Mouse (Mus musculus): ENCODE measurements around the gene 9430038I01Rik. TPM values are rescaled to one million over a fixed set of nuclear protein-coding genes. Genes with fewer than 3 reads are reported as not detected.

9430038I01Rik gene
- polyA plus RNA-seq, 1 experiment from 2014 or later = 28.3 TPM

DNA sequence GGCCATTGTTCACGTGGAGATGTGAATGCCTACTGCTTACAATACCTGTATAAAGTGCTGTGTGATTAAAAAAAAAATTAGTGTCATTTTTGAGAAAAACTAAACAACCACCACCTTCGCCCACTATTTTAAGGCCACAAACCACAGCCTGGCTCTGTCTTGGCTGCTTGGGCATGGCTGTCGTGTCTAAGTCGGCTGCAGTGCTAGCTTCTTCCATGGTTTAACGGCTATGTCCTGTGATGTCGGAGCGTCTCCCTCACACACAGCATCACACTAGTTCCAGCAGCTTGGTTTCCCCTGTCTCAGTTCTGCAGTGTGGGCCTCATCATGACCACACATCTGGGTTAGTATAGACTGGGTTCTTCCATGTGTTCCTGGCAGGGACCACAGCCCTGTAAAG is 35.6 kb downstream of the 9430038I01Rik start:
- H3K27ac ChIP-seq (ENCODE audit: low read depth, low read length) = no peak overlapping the region
- 92% methylated on average over 7 of the region's 7 CpGs for WGBS
- no peak overlapping the region for H3K9ac ChIP-seq (ENCODE audit: low read depth, low read length)
- H3K36me3 ChIP-seq (ENCODE audit: control insufficient read depth, insufficient read depth) = peaks cover 2% of the 10 kb centered on the region
- H3K4me2 ChIP-seq (replicated peaks; ENCODE audit: low read depth) = no peak overlapping the region
- ATAC-seq = no peak
- no peaks in the 10 kb centered on the region for H3K4me1 ChIP-seq (replicated peaks; ENCODE audit: control insufficient read depth, insufficient read depth, low read length)
- H3K4me3 ChIP-seq (ENCODE audit: low read depth, low read length) = no peak overlapping the region
- no peak for TF ChIP-seq CTCF (IDR thresholded peaks at IDR 0.05; ENCODE audit: low read depth)
- no peaks in the 10 kb centered on the region for H3K9me3 ChIP-seq (ENCODE audit: control insufficient read depth)
- no peaks in the 10 kb centered on the region for H3K27me3 ChIP-seq (replicated peaks; ENCODE audit: control insufficient read depth, insufficient read depth, low read length)

DNA sequence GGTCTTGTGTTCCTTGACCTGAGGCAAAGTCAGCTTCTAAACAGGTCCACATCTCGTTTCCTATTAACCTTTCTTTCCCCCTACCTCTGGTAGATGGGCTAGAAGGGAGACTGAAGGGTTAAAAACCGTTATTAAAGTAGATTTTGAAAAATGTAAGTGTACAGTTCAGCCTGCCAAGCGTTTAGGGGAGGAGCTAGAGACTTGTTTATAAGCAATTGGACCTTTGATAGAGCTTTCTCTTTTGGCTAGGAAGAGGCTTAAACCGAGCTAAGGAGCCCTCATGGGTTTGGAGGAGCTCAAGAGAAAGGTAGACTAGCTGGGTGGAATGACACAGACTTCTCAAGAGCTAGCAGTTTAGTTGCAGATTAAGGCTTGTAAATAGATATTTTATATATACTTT is 38.8 kb downstream of the 9430038I01Rik start:
- H3K27ac ChIP-seq (ENCODE audit: low read depth, low read length) = no peak overlapping the region
- no peak for TF ChIP-seq CTCF (IDR thresholded peaks at IDR 0.05; ENCODE audit: low read depth)
- no peaks in the 10 kb centered on the region for H3K4me1 ChIP-seq (replicated peaks; ENCODE audit: control insufficient read depth, insufficient read depth, low read length)
- ATAC-seq = no peak
- H3K4me2 ChIP-seq (replicated peaks; ENCODE audit: low read depth) = no peak overlapping the region
- H3K27me3 ChIP-seq (replicated peaks; ENCODE audit: control insufficient read depth, insufficient read depth, low read length) = no peaks in the 10 kb centered on the region
- H3K9me3 ChIP-seq (ENCODE audit: control insufficient read depth) = no peaks in the 10 kb centered on the region
- 50% methylated on average over 4 of the region's 4 CpGs for WGBS
- no peak overlapping the region for H3K9ac ChIP-seq (ENCODE audit: low read depth, low read length)
- H3K4me3 ChIP-seq (ENCODE audit: low read depth, low read length) = no peak overlapping the region
- H3K36me3 ChIP-seq (ENCODE audit: control insufficient read depth, insufficient read depth) = peaks cover 2% of the 10 kb centered on the region

DNA sequence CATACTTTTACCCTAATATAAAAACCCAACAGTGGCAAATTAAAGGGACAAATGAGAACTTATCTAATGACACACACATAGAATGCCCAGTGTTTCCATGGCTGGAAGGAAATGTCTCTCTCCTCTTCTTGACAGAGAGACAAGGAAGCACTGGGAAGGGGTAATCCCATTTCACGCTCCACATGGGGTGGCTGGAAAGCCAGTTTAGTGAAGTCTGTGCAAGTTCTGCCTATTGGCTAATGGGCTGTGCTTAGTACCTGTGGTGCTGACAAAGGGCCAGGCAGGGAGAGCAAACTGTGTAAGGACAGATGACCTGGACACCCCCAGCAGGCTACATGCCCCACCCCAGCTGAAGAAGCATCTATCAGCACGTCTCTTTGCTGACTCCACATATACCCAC is 40.4 kb downstream of the 9430038I01Rik start:
- Histone ChIP-seq H3K9ac (ENCODE audit: low read depth, low read length) (no peak overlapping the region), H3K36me3 (ENCODE audit: control insufficient read depth, insufficient read depth) (peaks cover 2% of the 10 kb centered on the region; the same call in 1 of the 2 replicates), H3K27me3 (replicated peaks; ENCODE audit: control insufficient read depth, insufficient read depth, low read length) (no peaks in the 10 kb centered on the region), H3K4me1 (replicated peaks; ENCODE audit: control insufficient read depth, insufficient read depth, low read length) (no peaks in the 10 kb centered on the region), H3K27ac (ENCODE audit: low read depth, low read length) (no peak overlapping the region), H3K4me3 (ENCODE audit: low read depth, low read length) (no peak overlapping the region), H3K4me2 (replicated peaks; ENCODE audit: low read depth) (no peak overlapping the region), H3K9me3 (ENCODE audit: control insufficient read depth) (no peaks in the 10 kb centered on the region)
- no peak for TF ChIP-seq CTCF (IDR thresholded peaks at IDR 0.05; ENCODE audit: low read depth)
- WGBS = 72% methylated on average over 2 of the region's 2 CpGs
- no peak for ATAC-seq

DNA sequence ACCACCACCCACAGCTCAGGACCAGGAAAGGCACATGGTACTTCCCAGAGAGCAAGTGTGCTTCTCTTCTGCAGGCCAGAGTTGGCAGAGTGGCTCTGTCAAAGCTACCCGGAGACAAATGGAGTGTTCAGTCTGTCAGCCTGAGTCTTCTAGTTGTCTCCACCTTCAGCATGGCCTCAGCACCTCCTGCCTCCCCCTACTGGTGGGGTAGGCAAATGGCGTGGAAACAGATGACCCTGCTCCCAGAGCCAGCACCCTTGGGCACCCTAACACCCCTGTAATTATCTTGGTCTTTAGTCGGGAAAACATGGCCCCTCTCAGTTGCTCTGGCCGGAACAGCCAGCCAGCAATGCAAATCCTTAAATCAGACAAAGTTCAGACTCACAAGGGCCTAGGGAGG is 43.8 kb downstream of the 9430038I01Rik start:
- no peak overlapping the region for H3K27ac ChIP-seq (ENCODE audit: low read depth, low read length)
- H3K4me1 ChIP-seq (replicated peaks; ENCODE audit: control insufficient read depth, insufficient read depth, low read length) = no peaks in the 10 kb centered on the region
- H3K9me3 ChIP-seq (ENCODE audit: control insufficient read depth) = no peaks in the 10 kb centered on the region
- 79% methylated on average over 4 of the region's 4 CpGs for WGBS
- no peak overlapping the region for H3K4me3 ChIP-seq (ENCODE audit: low read depth, low read length)
- H3K36me3 ChIP-seq (ENCODE audit: control insufficient read depth, insufficient read depth) = no peaks in the 10 kb centered on the region
- no peak overlapping the region for H3K4me2 ChIP-seq (replicated peaks; ENCODE audit: low read depth)
- no peak overlapping the region for H3K9ac ChIP-seq (ENCODE audit: low read depth, low read length)
- ATAC-seq = no peak
- H3K27me3 ChIP-seq (replicated peaks; ENCODE audit: control insufficient read depth, insufficient read depth, low read length) = no peaks in the 10 kb centered on the region
- TF ChIP-seq CTCF (IDR thresholded peaks at IDR 0.05; ENCODE audit: low read depth) = peak; percentile 46

DNA sequence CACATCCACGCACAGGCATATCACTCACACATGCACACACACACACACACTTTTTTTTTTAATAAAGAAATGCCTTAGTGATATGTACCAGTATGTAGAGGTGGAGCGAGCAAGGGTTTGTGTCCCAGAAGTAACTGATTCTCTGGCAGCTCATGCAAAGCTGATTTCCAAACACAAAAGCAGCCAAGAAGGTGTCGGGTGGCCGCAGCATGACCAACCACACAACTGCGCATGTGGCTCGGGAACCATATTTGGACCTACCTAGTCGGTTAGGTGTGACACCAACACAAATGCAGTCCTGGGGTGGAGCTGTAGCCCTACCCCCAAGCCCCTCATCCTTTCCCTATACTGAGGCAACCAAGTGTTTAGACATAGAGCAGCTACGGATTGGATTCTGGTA is 45.5 kb downstream of the 9430038I01Rik start:
- Histone ChIP-seq H3K36me3 (ENCODE audit: control insufficient read depth, insufficient read depth) (no peaks in the 10 kb centered on the region), H3K27me3 (replicated peaks; ENCODE audit: control insufficient read depth, insufficient read depth, low read length) (no peaks in the 10 kb centered on the region), H3K9me3 (ENCODE audit: control insufficient read depth) (no peaks in the 10 kb centered on the region), H3K4me1 (replicated peaks; ENCODE audit: control insufficient read depth, insufficient read depth, low read length) (no peaks in the 10 kb centered on the region), H3K4me2 (replicated peaks; ENCODE audit: low read depth) (no peak overlapping the region), H3K9ac (ENCODE audit: low read depth, low read length) (no peak overlapping the region), H3K27ac (ENCODE audit: low read depth, low read length) (no peak overlapping the region), H3K4me3 (ENCODE audit: low read depth, low read length) (no peak overlapping the region)
- TF ChIP-seq CTCF (IDR thresholded peaks at IDR 0.05; ENCODE audit: low read depth) = no peak
- ATAC-seq = no peak
- WGBS = 89% methylated on average over 8 of the region's 8 CpGs

DNA sequence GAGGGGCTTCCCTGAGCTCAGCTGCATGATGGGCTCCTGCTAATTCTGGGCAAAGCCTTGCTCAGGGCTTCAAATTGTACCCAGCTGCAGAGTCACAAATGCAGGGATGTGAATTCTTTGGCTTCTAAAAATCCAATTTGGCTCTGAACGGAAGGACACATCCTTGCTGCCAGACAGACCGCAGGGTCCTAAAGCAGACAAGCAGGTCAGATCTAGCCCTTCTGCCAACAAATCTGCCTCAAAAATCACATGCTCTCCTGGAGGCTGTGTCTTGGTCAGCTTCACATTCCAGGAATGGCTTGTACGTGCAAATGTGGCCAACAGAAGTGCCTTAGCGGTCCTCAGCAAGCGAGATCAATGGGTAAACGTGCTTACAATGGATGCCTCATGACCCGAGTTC is 46.0 kb downstream of the 9430038I01Rik start:
- Histone ChIP-seq H3K27ac (ENCODE audit: low read depth, low read length) (no peak overlapping the region), H3K36me3 (ENCODE audit: control insufficient read depth, insufficient read depth) (no peaks in the 10 kb centered on the region), H3K4me3 (ENCODE audit: low read depth, low read length) (no peak overlapping the region), H3K9me3 (ENCODE audit: control insufficient read depth) (no peaks in the 10 kb centered on the region), H3K9ac (ENCODE audit: low read depth, low read length) (no peak overlapping the region), H3K4me2 (replicated peaks; ENCODE audit: low read depth) (no peak overlapping the region), H3K27me3 (replicated peaks; ENCODE audit: control insufficient read depth, insufficient read depth, low read length) (no peaks in the 10 kb centered on the region), H3K4me1 (replicated peaks; ENCODE audit: control insufficient read depth, insufficient read depth, low read length) (no peaks in the 10 kb centered on the region)
- no peak for ATAC-seq
- WGBS = 66% methylated on average over 7 of the region's 7 CpGs
- no peak for TF ChIP-seq CTCF (IDR thresholded peaks at IDR 0.05; ENCODE audit: low read depth)

DNA sequence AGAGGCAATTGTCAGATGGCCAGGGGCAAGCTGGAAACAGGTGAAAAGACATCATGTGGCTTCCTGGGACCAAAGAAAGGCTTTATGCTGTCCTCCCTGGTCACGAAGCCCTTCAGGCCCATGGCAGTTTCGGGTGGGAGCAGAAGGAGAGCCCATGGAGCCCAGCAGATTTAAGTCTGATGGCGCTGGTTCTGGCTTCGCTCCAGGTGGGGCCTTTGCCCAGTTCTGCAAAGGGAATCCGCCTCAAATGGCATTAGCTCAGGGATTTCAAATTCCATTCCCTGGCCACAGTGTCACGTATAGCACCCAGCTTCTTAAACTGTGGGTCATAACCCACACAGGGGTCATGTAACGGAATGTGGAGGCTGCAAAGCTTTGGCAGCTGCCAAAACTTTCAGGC is 63.7 kb downstream of the 9430038I01Rik start:
- H3K36me3 ChIP-seq (ENCODE audit: control insufficient read depth, insufficient read depth) = no peaks in the 10 kb centered on the region
- WGBS = 78% methylated on average over 7 of the region's 7 CpGs
- no peaks in the 10 kb centered on the region for H3K4me1 ChIP-seq (replicated peaks; ENCODE audit: control insufficient read depth, insufficient read depth, low read length)
- no peak for ATAC-seq
- no peaks in the 10 kb centered on the region for H3K27me3 ChIP-seq (replicated peaks; ENCODE audit: control insufficient read depth, insufficient read depth, low read length)
- no peak for TF ChIP-seq CTCF (IDR thresholded peaks at IDR 0.05; ENCODE audit: low read depth)
- H3K4me2 ChIP-seq (replicated peaks; ENCODE audit: low read depth) = no peak overlapping the region
- no peak overlapping the region for H3K4me3 ChIP-seq (ENCODE audit: low read depth, low read length)
- no peaks in the 10 kb centered on the region for H3K9me3 ChIP-seq (ENCODE audit: control insufficient read depth)
- no peak overlapping the region for H3K27ac ChIP-seq (ENCODE audit: low read depth, low read length)
- H3K9ac ChIP-seq (ENCODE audit: low read depth, low read length) = no peak overlapping the region
